In the genomic region with DNA sequence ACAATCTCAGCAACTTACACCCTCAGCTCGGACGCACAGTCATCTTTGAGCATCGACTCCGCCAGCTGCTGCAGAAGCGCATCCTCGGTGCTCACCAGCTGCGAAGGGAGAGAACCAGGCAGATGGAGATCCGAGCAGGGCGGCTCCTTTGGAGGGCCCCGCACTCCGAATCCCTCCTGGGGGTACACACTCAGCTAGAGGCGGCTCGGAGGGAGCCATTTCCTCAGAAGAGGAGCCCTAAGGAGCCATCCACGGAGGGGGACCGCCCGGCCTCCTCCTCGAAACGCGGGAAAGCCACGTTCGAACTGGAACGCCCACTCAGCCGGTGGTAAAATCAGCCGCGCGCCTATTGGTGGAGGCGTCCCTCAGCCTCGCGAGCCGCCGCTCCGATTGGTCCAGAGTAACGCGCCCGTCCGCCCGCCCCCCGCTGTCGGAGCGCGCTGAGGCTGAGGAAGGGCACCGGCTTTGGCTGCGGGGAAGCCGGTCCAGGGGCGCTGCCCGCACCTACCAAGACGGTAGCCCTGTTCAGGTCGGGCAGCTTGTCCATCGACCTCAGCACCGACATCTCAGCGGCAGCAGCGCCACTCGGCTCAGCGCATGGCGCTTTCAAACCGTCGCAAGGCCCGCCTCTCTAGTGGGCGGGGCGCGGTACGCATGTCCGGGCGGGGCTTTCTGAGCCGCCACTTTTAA, we compare ENCODE assay signal across 8 mouse cellular contexts. TPM values are rescaled to one million over a fixed set of nuclear protein-coding genes. Genes with fewer than 3 reads are reported as not detected.
A peak's percentile ranks its signal among the peaks of the same experiment; 100 is the strongest.
DNase-seq lines count a peak whose midpoint lies in the region; ATAC-seq lines count a peak whose summit lies in the region.

A gene (minus strand): TSS at position 634 of the 690 bp plus-strand sequence.

- DNase-seq in ZHBTc4 (ENCODE audit: low read depth, low spot score): peak; percentile 96
- DNase-seq in gastrocnemius, adult 8-10 months (ENCODE audit: low spot score in 2 of 2): peak; percentile 80 to 84
- peak; percentile 97 for DNase-seq in induced T-regulatory cell, adult 2 months (ENCODE audit: low read depth)
- DNase-seq in left cerebral cortex, adult 9 months (ENCODE audit: low spot score in 2 of 2): peak; percentile 72 to 93
- DNase-seq in right cerebral cortex, postnatal 14 days: peak; percentile 96
- DNase-seq in urinary bladder, postnatal 36 days (ENCODE audit: low spot score in 2 of 2): peak; percentile 91

- ATAC-seq in common myeloid progenitor, adult 5-6 weeks (replicated peaks; ENCODE audit: low read depth, poor library complexity, severe bottlenecking): peak; percentile 98
- ATAC-seq in megakaryocyte progenitor cell, adult 5-6 weeks (replicated peaks; ENCODE audit: poor library complexity): peak; percentile 99

RNA-seq across cellular contexts. Expression of the gene that starts here (rescaled TPM):
- total RNA-seq in common myeloid progenitor, adult 5-6 weeks (2017): 19.4 and 30.6 TPM in 2 replicates
- not detected for total RNA-seq in gastrocnemius, adult 8-10 months (2022)
- total RNA-seq in megakaryocyte progenitor cell, adult 5-6 weeks (2015): 32.9 and 42.6 TPM in 2 replicates
- total RNA-seq in megakaryocyte progenitor cell, adult 5-6 weeks (2017): 16.5 and 24.9 TPM in 2 replicates

Comparison
In these comparisons a context has a peak if more than half of its experiments do, and no peak if none do; other contexts are left out.
1. Peak in every context shown above with its lines: DNase-seq and ATAC-seq.
2. RNA of the gene that starts here (total RNA-seq): 16.5 to 42.6 TPM in megakaryocyte progenitor cell, adult 5-6 weeks and 19.4 to 30.6 TPM in common myeloid progenitor, adult 5-6 weeks; not detected in gastrocnemius, adult 8-10 months; every median in the first group is over 10 times any median in the second.
3. Peak in DNase-seq in gastrocnemius, adult 8-10 months; RNA of the gene not detected or under 1 TPM.